Mouse (Mus musculus): ENCODE results near the gene Sptbn1. TPM values are rescaled to one million over a fixed set of nuclear protein-coding genes. Genes with fewer than 3 reads are reported as not detected.

Sptbn1 gene
- polyA plus RNA-seq, 1 experiment from 2014 or later, result 59.4 TPM

GRCm38 (mm10) chr11:30247106-30247505, 20.9 kb downstream of the Sptbn1 start:
- DNase-seq (ENCODE audit: extremely low spot score, low spot score), result no peak
- Histone ChIP-seq H3K4me1 (peaks cover 7% of the 10 kb centered on the region), H3K27me3 (ENCODE audit: poor library complexity, severe bottlenecking) (no peaks in the 10 kb centered on the region), H3K36me3 (replicated peaks) (no peaks in the 10 kb centered on the region), H3K27ac (no peak overlapping the region), H3K4me3 (no peak overlapping the region), H3K9me3 (no peaks in the 10 kb centered on the region)
- WGBS, result 77% methylated on average over 1 of the region's 1 CpGs

DNA sequence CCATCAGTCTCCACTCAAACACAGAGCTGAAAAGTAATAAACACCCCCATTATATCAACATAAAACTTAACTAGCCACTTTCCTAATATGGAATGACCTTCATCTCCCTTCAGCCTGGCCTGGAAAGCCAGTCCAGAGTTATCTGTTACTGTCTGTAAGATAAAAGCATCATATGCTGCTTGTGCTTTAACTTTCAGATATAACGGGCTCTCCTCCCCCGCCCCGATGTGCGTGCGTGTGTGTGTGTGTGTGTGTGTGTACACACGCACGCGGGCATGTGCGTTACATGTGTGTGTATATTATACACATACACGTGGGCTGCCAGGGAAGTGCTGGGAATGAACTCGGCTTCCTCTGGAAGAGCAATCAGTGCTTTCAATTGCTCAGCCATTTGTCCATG, 21.8 kb downstream of the Sptbn1 start:
- DNase-seq (ENCODE audit: extremely low spot score, low spot score), result no peak
- WGBS, result 95% methylated on average over 11 of the region's 11 CpGs
- H3K9me3 ChIP-seq, result no peaks in the 10 kb centered on the region
- H3K36me3 ChIP-seq (replicated peaks), result no peaks in the 10 kb centered on the region
- H3K4me3 ChIP-seq, result no peak overlapping the region
- no peaks in the 10 kb centered on the region for H3K27me3 ChIP-seq (ENCODE audit: poor library complexity, severe bottlenecking)
- no peak overlapping the region for H3K27ac ChIP-seq
- H3K4me1 ChIP-seq, result peaks cover 7% of the 10 kb centered on the region

- no peak overlapping the region for H3K27ac ChIP-seq
- no peak overlapping the region for H3K4me3 ChIP-seq
- WGBS, result 85% methylated on average over 1 of the region's 1 CpGs
- H3K27me3 ChIP-seq (ENCODE audit: poor library complexity, severe bottlenecking), result no peaks in the 10 kb centered on the region
- no peaks in the 10 kb centered on the region for H3K9me3 ChIP-seq
- no peak for DNase-seq (ENCODE audit: extremely low spot score, low spot score)
- no peaks in the 10 kb centered on the region for H3K36me3 ChIP-seq (replicated peaks)
- H3K4me1 ChIP-seq, result peaks cover 7% of the 10 kb centered on the region
Observed at GRCm38 (mm10) chr11:30244172-30244571, 23.8 kb downstream of the Sptbn1 start.

DNA sequence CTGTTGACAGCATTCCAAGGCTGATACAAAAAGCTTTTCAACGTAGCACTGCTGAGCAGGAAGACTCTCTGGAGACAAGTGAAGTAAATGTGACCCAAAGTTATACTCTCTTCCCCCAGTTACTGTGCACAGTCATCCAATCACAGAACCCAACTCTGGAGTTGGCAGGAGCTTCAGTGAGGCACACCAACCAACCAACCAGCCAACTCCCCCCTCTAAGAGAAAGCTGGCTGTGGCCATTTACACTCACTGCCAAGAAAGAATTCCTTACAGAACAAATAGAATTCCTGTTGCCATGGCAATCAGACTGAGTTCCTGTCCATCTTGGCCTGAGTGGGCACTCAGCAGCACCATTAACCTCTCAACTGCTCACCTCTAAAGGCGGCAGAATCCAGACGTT, 24.4 kb downstream of the Sptbn1 start:
- H3K36me3 ChIP-seq (replicated peaks), result no peaks in the 10 kb centered on the region
- WGBS, result 83% methylated on average over 3 of the region's 3 CpGs
- H3K27ac ChIP-seq, result no peak overlapping the region
- peaks cover 7% of the 10 kb centered on the region for H3K4me1 ChIP-seq
- DNase-seq (ENCODE audit: extremely low spot score, low spot score), result no peak
- H3K27me3 ChIP-seq (ENCODE audit: poor library complexity, severe bottlenecking), result no peaks in the 10 kb centered on the region
- no peaks in the 10 kb centered on the region for H3K9me3 ChIP-seq
- no peak overlapping the region for H3K4me3 ChIP-seq

- Histone ChIP-seq H3K36me3 (replicated peaks) (no peaks in the 10 kb centered on the region), H3K4me1 (peaks cover 7% of the 10 kb centered on the region), H3K4me3 (no peak overlapping the region), H3K27ac (no peak overlapping the region), H3K27me3 (ENCODE audit: poor library complexity, severe bottlenecking) (no peaks in the 10 kb centered on the region), H3K9me3 (no peaks in the 10 kb centered on the region)
- DNase-seq (ENCODE audit: extremely low spot score, low spot score), result no peak
- WGBS, result 45% methylated on average over 3 of the region's 3 CpGs
Observed at GRCm38 (mm10) chr11:30240861-30241260, 27.1 kb downstream of the Sptbn1 start.

DNA sequence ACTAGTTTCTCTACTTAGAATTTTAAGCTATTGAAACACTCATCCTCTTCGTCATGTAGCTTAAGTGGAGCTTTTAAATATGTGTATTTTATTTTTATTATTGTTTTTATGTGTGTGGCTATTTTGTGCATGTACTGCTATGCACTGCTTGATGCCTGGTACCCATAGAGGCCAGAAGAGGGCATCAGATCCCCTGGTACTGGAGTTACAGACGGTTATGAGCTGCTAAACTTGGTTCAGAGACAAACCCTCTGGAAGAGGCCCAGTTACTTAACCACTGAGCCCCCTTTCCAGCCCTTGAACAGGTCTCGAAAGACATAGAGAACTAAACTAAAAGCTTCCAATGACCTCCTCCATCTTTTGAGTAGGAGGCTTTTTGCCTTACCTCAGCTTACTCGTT, 30.0 kb downstream of the Sptbn1 start:
- no peak for DNase-seq (ENCODE audit: extremely low spot score, low spot score)
- Histone ChIP-seq H3K9me3 (no peaks in the 10 kb centered on the region), H3K27me3 (ENCODE audit: poor library complexity, severe bottlenecking) (no peaks in the 10 kb centered on the region), H3K36me3 (replicated peaks) (no peaks in the 10 kb centered on the region), H3K4me3 (no peak overlapping the region), H3K4me1 (no peaks in the 10 kb centered on the region), H3K27ac (no peak overlapping the region)
- 56% methylated on average over 4 of the region's 4 CpGs for WGBS

GRCm38 (mm10) chr11:30236681-30237242, 31.2 kb downstream of the Sptbn1 start:
- Histone ChIP-seq H3K4me1 (no peaks in the 10 kb centered on the region), H3K4me3 (no peak overlapping the region), H3K27ac (no peak overlapping the region), H3K36me3 (replicated peaks) (no peaks in the 10 kb centered on the region), H3K9me3 (no peaks in the 10 kb centered on the region), H3K27me3 (ENCODE audit: poor library complexity, severe bottlenecking) (no peaks in the 10 kb centered on the region)
- no peak for DNase-seq (ENCODE audit: extremely low spot score, low spot score)
- 86% methylated on average over 4 of the region's 4 CpGs for WGBS

DNA sequence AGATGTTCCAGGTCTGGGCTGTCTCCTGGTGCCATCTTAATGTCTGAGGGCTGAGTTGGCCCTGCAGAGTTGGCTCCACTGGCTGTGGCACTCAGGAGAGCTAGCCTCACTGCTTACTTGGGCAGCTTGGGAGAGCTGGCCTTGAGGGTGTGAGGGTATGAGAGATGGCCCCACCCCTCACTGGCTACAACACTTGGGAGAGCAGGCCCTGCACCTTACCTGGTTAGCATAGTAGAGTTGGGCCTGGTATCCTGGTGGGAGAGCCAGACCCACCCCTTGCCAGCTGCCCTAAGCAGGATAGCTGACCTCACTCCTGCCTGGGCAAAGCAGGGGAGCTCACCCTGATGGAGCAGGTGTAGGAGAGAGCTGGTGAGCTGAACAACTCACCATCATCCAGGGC, 32.3 kb downstream of the Sptbn1 start:
- no peaks in the 10 kb centered on the region for H3K9me3 ChIP-seq
- H3K36me3 ChIP-seq (replicated peaks), result no peaks in the 10 kb centered on the region
- DNase-seq (ENCODE audit: extremely low spot score, low spot score), result no peak
- H3K4me3 ChIP-seq, result no peak overlapping the region
- no peak overlapping the region for H3K27ac ChIP-seq
- no peaks in the 10 kb centered on the region for H3K4me1 ChIP-seq
- H3K27me3 ChIP-seq (ENCODE audit: poor library complexity, severe bottlenecking), result no peaks in the 10 kb centered on the region

GRCm38 (mm10) chr11:30235218-30235617, 32.8 kb downstream of the Sptbn1 start:
- Histone ChIP-seq H3K9me3 (no peaks in the 10 kb centered on the region), H3K27ac (no peak overlapping the region), H3K4me3 (no peak overlapping the region), H3K27me3 (ENCODE audit: poor library complexity, severe bottlenecking) (no peaks in the 10 kb centered on the region), H3K4me1 (no peaks in the 10 kb centered on the region), H3K36me3 (replicated peaks) (no peaks in the 10 kb centered on the region)
- 84% methylated on average over 2 of the region's 2 CpGs for WGBS
- no peak for DNase-seq (ENCODE audit: extremely low spot score, low spot score)

DNA sequence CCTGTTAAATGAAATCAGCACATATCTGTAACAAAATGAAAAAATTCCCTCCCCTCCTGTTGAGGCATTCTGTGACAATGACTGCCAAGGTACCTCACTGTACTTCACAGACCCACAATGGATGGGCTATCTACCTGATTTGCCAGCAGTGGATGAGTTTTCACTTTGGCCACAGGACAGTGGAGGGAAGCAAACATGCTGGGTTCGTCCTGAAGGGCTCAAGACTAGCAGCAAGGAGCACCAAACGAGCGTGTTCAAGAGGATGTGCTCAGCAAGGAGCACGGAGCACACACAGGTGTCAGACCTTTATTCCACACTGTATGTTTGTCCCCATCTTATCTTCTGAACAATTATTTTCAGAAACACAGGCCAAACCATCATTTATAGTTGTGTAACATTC, 34.0 kb downstream of the Sptbn1 start:
- no peaks in the 10 kb centered on the region for H3K36me3 ChIP-seq (replicated peaks)
- 87% methylated on average over 4 of the region's 4 CpGs for WGBS
- H3K9me3 ChIP-seq, result no peaks in the 10 kb centered on the region
- no peaks in the 10 kb centered on the region for H3K4me1 ChIP-seq
- DNase-seq (ENCODE audit: extremely low spot score, low spot score), result no peak
- H3K27me3 ChIP-seq (ENCODE audit: poor library complexity, severe bottlenecking), result no peaks in the 10 kb centered on the region
- H3K27ac ChIP-seq, result no peak overlapping the region
- no peak overlapping the region for H3K4me3 ChIP-seq

DNA sequence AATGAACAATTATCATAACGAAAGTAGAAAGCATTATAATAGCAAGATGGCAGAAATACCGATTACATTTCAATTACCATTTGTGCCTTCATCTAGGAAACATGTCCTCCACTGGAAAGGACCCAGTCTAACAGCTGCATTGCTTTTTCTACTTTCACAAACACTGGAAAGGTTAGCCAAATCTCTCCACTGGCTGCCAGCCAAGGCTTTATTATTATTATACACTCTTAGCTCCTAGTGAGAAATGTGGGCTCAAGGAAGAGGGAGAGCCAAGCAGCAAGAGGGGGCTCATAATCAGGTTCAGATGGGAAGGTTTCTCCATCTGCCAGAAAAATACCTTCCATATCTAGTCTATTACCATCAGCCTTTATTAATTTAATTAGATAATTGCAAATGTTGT, 35.9 kb downstream of the Sptbn1 start:
- Histone ChIP-seq H3K27ac (no peak overlapping the region), H3K4me3 (no peak overlapping the region), H3K9me3 (no peaks in the 10 kb centered on the region), H3K27me3 (ENCODE audit: poor library complexity, severe bottlenecking) (no peaks in the 10 kb centered on the region), H3K36me3 (replicated peaks) (no peaks in the 10 kb centered on the region), H3K4me1 (no peaks in the 10 kb centered on the region)
- 95% methylated on average over 2 of the region's 2 CpGs for WGBS
- no peak for DNase-seq (ENCODE audit: extremely low spot score, low spot score)

DNA sequence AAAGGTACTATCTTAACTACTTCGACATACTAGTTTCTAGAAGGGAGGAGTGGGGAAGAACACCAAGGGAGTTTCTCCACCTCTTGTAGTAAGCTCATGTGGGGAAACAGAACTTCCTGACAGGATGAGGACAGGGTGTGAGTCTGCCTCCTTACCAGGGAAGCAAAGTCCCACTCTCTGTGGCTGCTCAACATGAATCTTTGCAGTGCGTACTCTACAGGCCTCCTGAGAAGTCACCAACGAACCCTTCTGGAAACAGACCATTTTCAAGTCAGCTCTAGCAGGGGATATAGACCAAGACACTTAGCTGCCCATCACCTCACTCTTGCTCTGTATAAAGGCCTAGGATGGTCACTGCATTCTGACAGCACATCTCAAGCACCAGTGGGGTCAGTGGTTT, 36.6 kb downstream of the Sptbn1 start:
- Histone ChIP-seq H3K4me3 (no peak overlapping the region), H3K27ac (no peak overlapping the region), H3K4me1 (no peaks in the 10 kb centered on the region), H3K9me3 (no peaks in the 10 kb centered on the region), H3K27me3 (ENCODE audit: poor library complexity, severe bottlenecking) (no peaks in the 10 kb centered on the region), H3K36me3 (replicated peaks) (no peaks in the 10 kb centered on the region)
- DNase-seq (ENCODE audit: extremely low spot score, low spot score), result no peak
- 92% methylated on average over 3 of the region's 3 CpGs for WGBS

DNA sequence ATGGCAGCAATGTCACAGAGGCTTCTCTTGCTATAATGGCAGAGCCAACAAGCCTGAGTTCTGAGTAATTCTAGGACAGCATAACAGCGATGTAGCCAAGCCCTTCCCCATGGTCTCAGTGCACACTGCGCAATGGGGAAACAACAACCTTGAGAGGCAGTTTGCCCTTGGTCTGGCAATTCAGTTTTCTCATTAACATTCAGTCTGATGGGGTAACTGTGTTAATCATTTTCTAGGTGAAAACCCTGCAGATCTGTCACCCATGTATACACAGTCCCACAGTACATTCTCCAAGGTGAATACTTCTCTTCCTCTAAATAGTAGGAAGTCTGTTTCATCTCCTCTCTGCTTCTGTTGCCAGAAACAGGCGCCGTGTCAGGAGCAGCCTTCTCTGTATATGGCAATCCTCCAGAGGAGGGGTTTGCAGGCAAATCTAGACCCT, 37.6 kb downstream of the Sptbn1 start:
- Histone ChIP-seq H3K4me3 (no peak overlapping the region), H3K9me3 (no peaks in the 10 kb centered on the region), H3K36me3 (replicated peaks) (no peaks in the 10 kb centered on the region), H3K4me1 (no peaks in the 10 kb centered on the region), H3K27ac (no peak overlapping the region), H3K27me3 (ENCODE audit: poor library complexity, severe bottlenecking) (no peaks in the 10 kb centered on the region)
- no peak for DNase-seq (ENCODE audit: extremely low spot score, low spot score)
- 92% methylated on average over 4 of the region's 4 CpGs for WGBS

- WGBS, result 91% methylated on average over 2 of the region's 2 CpGs
- no peak overlapping the region for H3K4me3 ChIP-seq
- no peak for DNase-seq (ENCODE audit: extremely low spot score, low spot score)
- H3K36me3 ChIP-seq (replicated peaks), result no peaks in the 10 kb centered on the region
- no peaks in the 10 kb centered on the region for H3K27me3 ChIP-seq (ENCODE audit: poor library complexity, severe bottlenecking)
- no peak overlapping the region for H3K27ac ChIP-seq
- no peaks in the 10 kb centered on the region for H3K9me3 ChIP-seq
- no peaks in the 10 kb centered on the region for H3K4me1 ChIP-seq
Observed at GRCm38 (mm10) chr11:30226756-30227155, 41.2 kb downstream of the Sptbn1 start.
